Mouse (Mus musculus): ENCODE measurements around the gene Timm10. TPM values are rescaled to one million over a fixed set of nuclear protein-coding genes. Genes with fewer than 3 reads are reported as not detected.

Gene Timm10
- 10 to 100 TPM; 24.3 to 35.2 TPM for polyA plus RNA-seq (2012; fragmentation: generic; extraction: Trizol)

DNA sequence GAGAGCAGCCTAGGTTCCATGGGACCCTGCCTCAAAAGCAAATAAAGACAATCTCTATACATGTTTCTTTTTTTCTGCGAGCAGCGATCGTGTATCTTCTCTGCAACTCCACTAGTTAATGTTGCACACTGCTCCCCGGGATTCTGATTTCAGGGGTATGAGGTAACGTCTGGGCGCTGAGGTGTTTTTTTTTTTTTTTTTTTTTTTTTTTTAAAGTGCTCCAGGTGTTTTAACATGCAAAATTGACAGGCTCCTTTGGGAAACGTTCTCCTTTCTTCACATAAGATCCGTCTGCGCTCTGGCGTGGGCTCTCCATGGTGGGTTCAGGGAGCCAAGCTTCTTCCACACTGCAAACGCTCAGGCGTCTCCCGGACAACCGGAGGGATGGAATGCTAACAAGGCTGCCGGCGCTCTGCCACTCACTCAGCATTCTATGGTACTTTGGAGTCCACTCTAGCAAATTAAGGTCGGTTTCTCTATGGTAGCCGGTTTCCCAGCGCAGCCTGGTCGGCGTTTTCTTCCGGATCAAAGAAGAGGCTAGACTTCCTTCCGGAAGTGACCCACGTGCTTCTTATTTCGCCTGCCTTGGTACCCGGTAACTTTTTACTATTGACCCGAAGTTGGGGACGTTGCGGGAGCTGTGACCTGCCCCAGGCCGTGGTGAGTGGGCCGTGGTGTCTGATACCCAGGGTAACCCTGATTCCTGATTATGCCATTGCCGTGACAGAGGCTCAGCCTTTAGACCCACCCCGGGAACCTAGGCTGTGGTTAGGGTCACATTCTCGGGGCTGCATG is at the start of gene Timm10:
TSS of gene Timm10 (plus strand) at position 510 of the 795 bp plus-strand sequence.

DNA sequence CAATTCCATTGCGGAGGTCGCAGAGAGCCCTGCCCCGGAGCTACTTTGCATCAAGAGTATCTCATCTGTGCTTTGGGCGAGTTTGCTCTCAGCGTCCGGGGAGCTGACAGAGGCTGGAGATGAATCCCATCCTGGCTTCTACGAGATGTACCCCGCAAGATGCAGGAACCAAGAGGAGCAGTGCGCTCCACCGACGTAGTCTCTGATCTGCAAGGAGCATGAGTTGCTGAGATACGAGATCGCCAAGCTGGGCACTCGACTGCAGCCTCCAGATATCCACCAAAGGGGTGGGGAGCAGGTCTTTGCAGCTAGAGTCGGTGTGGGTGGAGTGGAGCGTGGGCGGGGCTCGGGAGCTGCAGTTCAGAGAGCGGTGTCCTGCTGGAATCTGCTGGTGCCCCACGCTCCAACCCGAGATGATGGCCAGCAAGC is 28.3 kb upstream of the Timm10 start, which contains the start of gene Ube2l6:
TSS of gene Ube2l6 (plus strand) at position 336 of the 429 bp plus-strand sequence.

GRCm38 (mm10) chr2:84822552-84822951 is 4.2 kb upstream of the Timm10 start, which contains the start of gene Smtnl1:
Gene Smtnl1 (minus strand): TSS chr2:84822652.

GRCm38 (mm10) chr2:84838593-84838949 is 11.8 kb downstream of the Timm10 start, which contains the start of gene Slc43a1:
Gene Slc43a1 (plus strand): TSS chr2:84838850.

Other genes with a start within 250 kb of the Timm10 start
- gene Ctnnd1, start 176.2 kb upstream of the Timm10 start, polyA plus RNA-seq (2012; fragmentation: generic; extraction: Trizol) = 10 to 100 TPM in 1 of 2 experiments, 1 to 10 TPM in 1; 6.2 to 55.8 TPM
- under 1 TPM; 0.09 TPM for gene Btbd18, start 167.9 kb upstream of the Timm10 start, polyA plus RNA-seq (2012; fragmentation: generic; extraction: Trizol)
- 100 to 1,000 TPM; 317 to 435 TPM for gene Selenoh, start 156.2 kb upstream of the Timm10 start, polyA plus RNA-seq (2012; fragmentation: generic; extraction: Trizol)
- not detected for gene Gm28635, start 149.0 kb upstream of the Timm10 start, polyA plus RNA-seq (2012; fragmentation: generic; extraction: Trizol)
- 10 to 100 TPM in 1 of 2 experiments, 1 to 10 TPM in 1; 9.8 to 18.9 TPM for gene Med19, start 148.6 kb upstream of the Timm10 start, polyA plus RNA-seq (2012; fragmentation: generic; extraction: Trizol)
- 10 to 100 TPM; 13.4 to 61.9 TPM for gene Tmx2, start 147.9 kb upstream of the Timm10 start, polyA plus RNA-seq (2012; fragmentation: generic; extraction: Trizol)
- 10 to 100 TPM in 1 of 2 experiments, 1 to 10 TPM in 1; 4.3 to 26.8 TPM for gene Zdhhc5, start 111.8 kb upstream of the Timm10 start, polyA plus RNA-seq (2012; fragmentation: generic; extraction: Trizol)
- gene Clp1, start 99.6 kb upstream of the Timm10 start, polyA plus RNA-seq (2012; fragmentation: generic; extraction: Trizol) = 1 to 10 TPM; 2.2 to 6.6 TPM
- 1 to 10 TPM in 1 of 2 experiments, under 1 TPM in 1; 0.47 to 8.6 TPM for gene Ypel4, start 92.9 kb upstream of the Timm10 start, polyA plus RNA-seq (2012; fragmentation: generic; extraction: Trizol)
- 1 to 10 TPM; 7.2 to 8.3 TPM for gene Gm19426, start 83.3 kb upstream of the Timm10 start, polyA plus RNA-seq (2012; fragmentation: generic; extraction: Trizol)
- under 1 TPM; 0.06 to 0.91 TPM for gene Serping1, start 51.6 kb upstream of the Timm10 start, polyA plus RNA-seq (2012; fragmentation: generic; extraction: Trizol)
- 10 to 100 TPM; 19.6 to 59.5 TPM for gene Ube2l6, start 28.2 kb upstream of the Timm10 start, polyA plus RNA-seq (2012; fragmentation: generic; extraction: Trizol)
- under 1 TPM; 0.02 TPM for gene Smtnl1, start 4.3 kb upstream of the Timm10 start, polyA plus RNA-seq (2012; fragmentation: generic; extraction: Trizol)
- under 1 TPM; 0.01 to 0.04 TPM for gene Slc43a1, start 11.9 kb downstream of the Timm10 start, polyA plus RNA-seq (2012; fragmentation: generic; extraction: Trizol)
- 1 to 10 TPM in 1 of 2 experiments, under 1 TPM in 1; 0.43 to 7.1 TPM for gene Rtn4rl2, start 59.7 kb downstream of the Timm10 start, polyA plus RNA-seq (2012; fragmentation: generic; extraction: Trizol)
- gene Slc43a3, start 109.6 kb downstream of the Timm10 start, polyA plus RNA-seq (2012; fragmentation: generic; extraction: Trizol) = 10 to 100 TPM in 1 of 2 experiments, 1 to 10 TPM in 1; 6.8 to 22.7 TPM
- gene Prg2, start 153.5 kb downstream of the Timm10 start, polyA plus RNA-seq (2012; fragmentation: generic; extraction: Trizol) = under 1 TPM in 1 of 2 experiments, not detected in 1; 0.06 TPM
- not detected for gene Prg3, start 161.2 kb downstream of the Timm10 start, polyA plus RNA-seq (2012; fragmentation: generic; extraction: Trizol)
- 100 to 1,000 TPM; 109 to 113 TPM for gene Ssrp1, start 210.2 kb downstream of the Timm10 start, polyA plus RNA-seq (2012; fragmentation: generic; extraction: Trizol)
- under 1 TPM; 0.01 to 0.24 TPM for gene P2rx3, start 210.5 kb downstream of the Timm10 start, polyA plus RNA-seq (2012; fragmentation: generic; extraction: Trizol)
- gene Tnks1bp1, start 221.0 kb downstream of the Timm10 start, polyA plus RNA-seq (2012; fragmentation: generic; extraction: Trizol) = 10 to 100 TPM; 28.7 to 77.9 TPM